Mouse (Mus musculus): ENCODE results near the gene Mtf1. TPM values are rescaled to one million over a fixed set of nuclear protein-coding genes. Genes with fewer than 3 reads are reported as not detected.

Mtf1 gene
- polyA plus RNA-seq, 1 experiment from 2014 or later = 12.4 TPM

- H3K27me3 ChIP-seq = no peaks in the 10 kb centered on the region
- peaks cover 69% of the 10 kb centered on the region for H3K36me3 ChIP-seq (replicated peaks)
- H3K9ac ChIP-seq = peak overlapping the region; percentile 94
- no peaks in the 10 kb centered on the region for H3K9me3 ChIP-seq (replicated peaks)
- WGBS (ENCODE audit: insufficient replicate concordance) = under 1% methylated on average over 52 of the region's 53 CpGs
- peak overlapping the region; percentile 96 for H3K4me2 ChIP-seq
- peaks cover 54% of the 10 kb centered on the region for H3K4me1 ChIP-seq (replicated peaks)
- peak overlapping the region; percentile 87 for H3K4me3 ChIP-seq (replicated peaks)
- peak; percentile 99 for ATAC-seq (ENCODE audit: insufficient read depth)
- H3K27ac ChIP-seq (replicated peaks) = peak overlapping the region; percentile 98
Observed at GRCm38 (mm10) chr4:124802309-124803260, 681 bp downstream of the Mtf1 start.

GRCm38 (mm10) chr4:124803406-124803805 is 1.5 kb downstream of the Mtf1 start:
- H3K36me3 ChIP-seq (replicated peaks) = peaks cover 68% of the 10 kb centered on the region
- H3K4me3 ChIP-seq (replicated peaks) = peak overlapping the region; percentile 87
- no peaks in the 10 kb centered on the region for H3K9me3 ChIP-seq (replicated peaks)
- peak overlapping the region; percentile 94 for H3K9ac ChIP-seq
- H3K4me2 ChIP-seq = peak overlapping the region; percentile 96
- peak overlapping the region; percentile 98 for H3K27ac ChIP-seq (replicated peaks)
- no peaks in the 10 kb centered on the region for H3K27me3 ChIP-seq
- peaks cover 61% of the 10 kb centered on the region for H3K4me1 ChIP-seq (replicated peaks)
- ATAC-seq (ENCODE audit: insufficient read depth) = no peak
- 39% methylated on average over 6 of the region's 6 CpGs for WGBS (ENCODE audit: insufficient replicate concordance)

DNA sequence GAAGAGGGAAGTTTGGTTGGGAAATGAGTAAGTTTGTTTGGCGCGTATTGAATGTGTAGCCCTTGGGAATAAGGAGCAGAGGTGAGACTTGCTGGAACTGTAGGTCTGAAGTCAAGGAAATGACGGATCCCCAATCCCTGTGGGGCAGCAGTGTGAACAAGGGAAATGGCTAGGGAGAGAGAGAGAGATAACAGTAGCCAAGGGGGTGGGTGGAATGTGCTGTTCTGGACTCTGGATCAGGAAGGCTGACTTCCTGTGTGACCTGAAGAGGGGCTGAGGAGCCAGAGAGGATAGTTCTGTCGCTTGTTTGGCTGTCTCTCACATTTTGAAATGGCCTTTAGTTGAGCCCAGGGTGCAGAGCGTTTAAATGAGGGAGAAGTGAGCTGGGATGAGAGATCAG is 6.6 kb downstream of the Mtf1 start:
- no peak overlapping the region for H3K4me3 ChIP-seq (replicated peaks)

DNA sequence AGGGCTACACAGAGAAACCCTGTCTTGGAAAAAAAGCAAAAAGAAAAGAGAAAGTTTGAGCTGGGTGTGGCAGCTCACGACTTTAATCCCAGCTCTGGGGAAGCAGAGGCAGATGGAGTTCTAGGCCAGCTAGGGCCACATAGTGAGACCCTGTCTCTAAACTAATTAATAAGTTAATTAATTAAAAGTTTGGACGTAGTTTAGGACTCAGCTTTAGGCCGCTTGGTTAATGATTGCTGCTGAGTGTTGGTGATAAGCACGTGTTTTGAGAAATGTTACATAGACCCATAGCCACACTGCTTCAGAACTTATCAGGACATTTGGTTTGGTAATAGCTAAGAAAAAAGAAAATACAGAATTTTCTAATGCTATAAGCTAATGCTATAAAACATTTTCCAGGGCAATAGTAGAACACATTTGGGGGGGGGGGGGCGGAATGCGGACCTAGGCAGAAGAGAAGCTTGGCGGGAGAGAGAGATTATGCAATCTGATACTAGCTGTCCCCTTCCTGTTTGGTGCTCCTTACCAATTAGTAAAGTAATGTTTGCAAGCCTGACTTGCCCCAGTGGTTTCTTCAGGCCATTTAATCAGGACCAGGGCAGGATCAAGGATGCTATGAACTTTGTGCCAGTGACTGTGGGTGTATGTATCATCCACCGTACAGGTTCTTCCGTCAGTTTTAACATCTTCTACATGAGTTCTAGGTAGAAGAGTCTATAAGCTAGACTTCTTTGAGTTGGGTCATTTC is 7.4 kb downstream of the Mtf1 start:
- peaks cover 74% of the 10 kb centered on the region for H3K36me3 ChIP-seq (replicated peaks)
- peaks cover 62% of the 10 kb centered on the region for H3K4me1 ChIP-seq (replicated peaks)

More for the DNA sequence above, 6.6 kb downstream of the Mtf1 start:
- no peaks in the 10 kb centered on the region for H3K27me3 ChIP-seq
- no peaks in the 10 kb centered on the region for H3K9me3 ChIP-seq (replicated peaks)
- WGBS (ENCODE audit: insufficient replicate concordance) = 59% methylated on average over 5 of the region's 5 CpGs
- no peak overlapping the region for H3K9ac ChIP-seq
- H3K4me2 ChIP-seq = no peak overlapping the region
- H3K4me1 ChIP-seq (replicated peaks) = peaks cover 70% of the 10 kb centered on the region
- peak; percentile 38; the same call in 1 of the 2 replicates for ATAC-seq (ENCODE audit: insufficient read depth)
- peak overlapping the region; percentile 10; the same call in 1 of the 2 replicates for H3K27ac ChIP-seq (replicated peaks)
- peaks cover 75% of the 10 kb centered on the region for H3K36me3 ChIP-seq (replicated peaks)

GRCm38 (mm10) chr4:124810056-124810455 is 8.2 kb downstream of the Mtf1 start:
- Histone ChIP-seq H3K4me2 (no peak overlapping the region), H3K9me3 (replicated peaks) (no peaks in the 10 kb centered on the region), H3K27ac (replicated peaks) (no peak overlapping the region), H3K9ac (no peak overlapping the region), H3K36me3 (replicated peaks) (peaks cover 66% of the 10 kb centered on the region), H3K27me3 (no peaks in the 10 kb centered on the region), H3K4me1 (replicated peaks) (peaks cover 54% of the 10 kb centered on the region), H3K4me3 (replicated peaks) (no peak overlapping the region)
- WGBS (ENCODE audit: insufficient replicate concordance) = 74% methylated on average over 7 of the region's 7 CpGs
- no peak for ATAC-seq (ENCODE audit: insufficient read depth)

More for the DNA sequence above, 7.4 kb downstream of the Mtf1 start:
- Histone ChIP-seq H3K27me3 (no peaks in the 10 kb centered on the region), H3K27ac (replicated peaks) (no peak overlapping the region), H3K9ac (no peak overlapping the region), H3K4me3 (replicated peaks) (no peak overlapping the region), H3K9me3 (replicated peaks) (no peaks in the 10 kb centered on the region), H3K4me2 (peak overlapping the region; percentile 11; the same call in 1 of the 2 replicates)
- ATAC-seq (ENCODE audit: insufficient read depth) = no peak
- 45% methylated on average over 9 of the region's 9 CpGs for WGBS (ENCODE audit: insufficient replicate concordance)

GRCm38 (mm10) chr4:124811347-124811975 is 9.6 kb downstream of the Mtf1 start:
- no peaks in the 10 kb centered on the region for H3K27me3 ChIP-seq
- H3K9me3 ChIP-seq (replicated peaks) = no peaks in the 10 kb centered on the region
- H3K36me3 ChIP-seq (replicated peaks) = peaks cover 65% of the 10 kb centered on the region
- no peak overlapping the region for H3K4me2 ChIP-seq
- H3K4me3 ChIP-seq (replicated peaks) = no peak overlapping the region
- WGBS (ENCODE audit: insufficient replicate concordance) = 68% methylated on average over 9 of the region's 9 CpGs
- H3K9ac ChIP-seq = no peak overlapping the region
- ATAC-seq (ENCODE audit: insufficient read depth) = no peak
- peaks cover 40% of the 10 kb centered on the region for H3K4me1 ChIP-seq (replicated peaks)
- no peak overlapping the region for H3K27ac ChIP-seq (replicated peaks)

DNA sequence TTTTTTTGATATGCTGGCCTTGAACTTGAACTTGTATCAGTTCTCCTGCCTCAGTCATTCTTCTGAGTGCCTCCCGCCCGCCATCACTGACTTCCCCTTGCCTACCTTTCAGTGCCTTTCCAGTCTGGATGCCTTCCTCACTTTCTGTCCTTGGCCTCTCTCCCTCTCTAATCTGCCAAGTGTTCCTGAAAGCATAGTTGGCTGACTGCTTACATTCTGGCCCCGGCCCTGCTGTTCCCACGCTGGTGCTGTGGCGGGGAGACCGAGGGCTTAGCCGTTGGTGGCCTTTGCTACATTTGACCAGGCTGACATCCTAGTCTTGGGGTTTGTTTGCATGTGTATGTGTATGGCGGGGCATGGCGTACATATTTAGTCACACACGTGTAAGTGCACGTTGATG is 14.0 kb downstream of the Mtf1 start:
- Histone ChIP-seq H3K4me2 (no peak overlapping the region), H3K4me3 (replicated peaks) (no peak overlapping the region), H3K4me1 (replicated peaks) (peaks cover 18% of the 10 kb centered on the region), H3K9me3 (replicated peaks) (no peaks in the 10 kb centered on the region), H3K9ac (no peak overlapping the region), H3K27me3 (no peaks in the 10 kb centered on the region), H3K27ac (replicated peaks) (no peak overlapping the region), H3K36me3 (replicated peaks) (peaks cover 57% of the 10 kb centered on the region)
- WGBS (ENCODE audit: insufficient replicate concordance) = 87% methylated on average over 11 of the region's 11 CpGs
- no peak for ATAC-seq (ENCODE audit: insufficient read depth)

DNA sequence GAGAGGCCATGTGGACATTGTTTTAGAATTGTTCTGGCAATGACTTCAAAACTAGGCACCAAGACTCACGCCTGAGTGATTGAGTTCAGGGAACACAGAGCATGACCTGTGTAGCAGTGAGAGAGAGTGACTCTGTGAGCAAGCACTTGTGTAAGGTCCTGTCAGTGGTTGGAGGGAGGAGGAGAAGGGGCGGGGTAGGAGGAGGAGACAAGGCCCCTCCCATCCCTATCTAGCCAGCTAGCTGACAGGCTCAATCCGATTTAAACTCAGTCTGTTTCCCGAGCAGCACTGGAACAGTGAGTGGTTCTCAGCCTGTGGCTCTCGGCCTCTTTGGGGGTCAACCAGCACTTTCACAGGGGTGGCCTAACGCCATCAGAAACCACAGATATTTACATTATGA is 15.9 kb downstream of the Mtf1 start:
- ATAC-seq (ENCODE audit: insufficient read depth) = peak; percentile 92
- 12% methylated on average over 6 of the region's 6 CpGs for WGBS (ENCODE audit: insufficient replicate concordance)
- Histone ChIP-seq H3K4me3 (replicated peaks) (no peak overlapping the region), H3K9ac (no peak overlapping the region), H3K27me3 (no peaks in the 10 kb centered on the region), H3K4me2 (peak overlapping the region; percentile 21; the same call in 1 of the 2 replicates), H3K4me1 (replicated peaks) (peaks cover 18% of the 10 kb centered on the region), H3K9me3 (replicated peaks) (no peaks in the 10 kb centered on the region), H3K27ac (replicated peaks) (peak overlapping the region; percentile 19; the same call in 1 of the 2 replicates), H3K36me3 (replicated peaks) (peaks cover 57% of the 10 kb centered on the region)

DNA sequence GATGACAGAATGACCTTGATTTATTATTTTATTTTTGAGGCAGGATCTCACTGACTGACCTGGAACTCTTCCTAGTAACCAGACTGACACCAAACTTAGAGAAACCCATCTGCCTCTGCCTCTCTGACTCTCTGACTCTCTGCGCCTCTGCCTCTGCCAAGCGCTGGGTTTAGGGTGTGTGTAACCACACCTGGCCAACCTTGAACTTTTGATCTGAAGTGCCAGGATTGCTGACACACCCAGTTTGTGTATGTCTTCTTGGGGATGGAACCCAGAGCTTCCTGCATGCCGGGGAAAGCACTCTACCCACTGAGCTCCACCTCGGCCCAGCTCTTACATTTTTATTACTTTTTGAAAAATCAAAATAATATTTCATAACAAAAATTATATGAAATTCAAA is 16.9 kb downstream of the Mtf1 start:
- Histone ChIP-seq H3K27ac (replicated peaks) (no peak overlapping the region), H3K4me3 (replicated peaks) (no peak overlapping the region), H3K36me3 (replicated peaks) (peaks cover 64% of the 10 kb centered on the region), H3K9ac (no peak overlapping the region), H3K27me3 (no peaks in the 10 kb centered on the region), H3K4me1 (replicated peaks) (peaks cover 18% of the 10 kb centered on the region), H3K9me3 (replicated peaks) (no peaks in the 10 kb centered on the region), H3K4me2 (no peak overlapping the region)
- WGBS (ENCODE audit: insufficient replicate concordance) = 80% methylated on average over 4 of the region's 4 CpGs
- no peak for ATAC-seq (ENCODE audit: insufficient read depth)

DNA sequence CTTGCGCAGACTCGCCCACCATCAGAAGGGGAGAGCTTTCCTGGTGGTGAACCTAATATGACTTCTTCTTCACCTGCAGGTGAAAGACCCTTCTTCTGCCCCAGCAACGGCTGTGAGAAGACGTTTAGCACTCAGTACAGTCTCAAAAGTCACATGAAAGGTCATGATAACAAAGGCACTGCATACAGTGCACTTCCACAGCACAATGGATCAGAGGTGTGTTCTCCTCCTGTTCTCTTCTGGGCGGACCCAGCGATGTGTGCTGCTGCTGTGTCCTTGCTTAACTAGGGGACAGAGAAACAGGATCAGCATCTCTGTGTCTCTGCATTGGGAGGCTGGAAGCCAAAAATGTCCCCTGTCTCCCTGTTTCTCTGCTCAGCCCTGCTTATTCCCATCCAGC is 23.1 kb downstream of the Mtf1 start:
- 89% methylated on average over 6 of the region's 6 CpGs for WGBS (ENCODE audit: insufficient replicate concordance)

More for the DNA sequence above, 23.1 kb downstream of the Mtf1 start:
- Histone ChIP-seq H3K9ac (no peak overlapping the region), H3K4me1 (replicated peaks) (no peaks in the 10 kb centered on the region), H3K4me2 (no peak overlapping the region), H3K4me3 (replicated peaks) (no peak overlapping the region), H3K27ac (replicated peaks) (no peak overlapping the region), H3K9me3 (replicated peaks) (no peaks in the 10 kb centered on the region), H3K27me3 (no peaks in the 10 kb centered on the region), H3K36me3 (replicated peaks) (peaks cover 92% of the 10 kb centered on the region)
- no peak for ATAC-seq (ENCODE audit: insufficient read depth)

Measured in liver, embryonic 15.5 days (tissue).